Mouse (Mus musculus): Measurements from ENCODE around the gene Pld2. TPM values are rescaled to one million over a fixed set of nuclear protein-coding genes. Genes with fewer than 3 reads are reported as not detected.
A peak's percentile ranks its signal among the peaks of the same experiment; 100 is the strongest.

The Pld2 gene
- polyA plus RNA-seq, 1 experiment from 2014 or later, result 13.7 TPM

DNA sequence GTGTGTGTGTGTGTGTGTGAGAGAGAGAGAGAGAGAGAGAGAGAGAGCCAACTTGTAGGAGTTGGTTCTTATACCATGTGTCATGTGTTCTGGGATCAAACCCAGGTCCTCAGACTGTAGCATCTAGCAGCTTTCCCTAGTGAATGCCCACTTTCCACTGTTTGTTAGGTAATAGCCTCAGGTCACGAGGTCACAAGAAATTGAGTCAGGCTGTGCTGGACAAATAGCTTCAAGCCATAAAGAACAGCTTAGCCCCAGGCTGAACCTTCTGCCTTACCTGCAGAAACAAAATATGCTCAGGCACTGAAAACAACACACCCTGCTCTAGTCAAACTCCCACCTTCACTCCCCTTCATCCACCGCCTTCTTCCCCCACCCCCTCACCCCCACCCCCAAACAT is 28.6 kb upstream of the Pld2 start:
- Histone ChIP-seq H3K27ac (ENCODE audit: low read depth, low read length) (no peak overlapping the region), H3K4me2 (ENCODE audit: low read depth, low read length) (no peak overlapping the region), H3K27me3 (ENCODE audit: control insufficient read depth, insufficient read depth, low read length) (no peaks in the 10 kb centered on the region), H3K9me3 (ENCODE audit: control insufficient read depth, low read length) (no peaks in the 10 kb centered on the region), H3K36me3 (ENCODE audit: control insufficient read depth, insufficient read depth, low read length) (no peaks in the 10 kb centered on the region), H3K9ac (replicated peaks; ENCODE audit: low read depth, low read length) (no peak overlapping the region), H3K4me1 (ENCODE audit: control insufficient read depth, insufficient read depth, low read length) (no peaks in the 10 kb centered on the region), H3K4me3 (ENCODE audit: low read depth, low read length) (no peak overlapping the region)
- no peak for ATAC-seq (ENCODE audit: low read depth)
- 76% methylated on average over 2 of the region's 2 CpGs for WGBS

DNA sequence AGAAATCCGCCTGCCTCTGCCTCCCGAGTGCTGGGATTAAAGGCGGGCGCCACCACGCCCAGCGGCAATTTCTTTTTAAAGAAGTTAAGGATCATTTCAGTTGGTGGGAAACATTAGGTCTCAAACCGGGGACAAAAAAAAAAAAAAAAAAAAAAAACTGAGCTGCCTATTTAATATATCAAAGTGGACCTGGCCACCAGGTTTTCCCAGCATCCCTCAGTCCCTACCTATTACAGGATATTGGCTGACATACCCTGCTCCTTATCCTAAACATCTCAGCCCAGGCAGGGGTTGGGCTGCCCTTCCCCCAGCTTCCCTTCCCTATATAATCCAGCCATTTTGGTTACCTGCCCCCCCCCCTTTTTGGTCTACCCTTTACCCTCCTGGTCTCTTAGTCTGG is 28.0 kb upstream of the Pld2 start:
- WGBS, result 90% methylated on average over 7 of the region's 7 CpGs

DNA sequence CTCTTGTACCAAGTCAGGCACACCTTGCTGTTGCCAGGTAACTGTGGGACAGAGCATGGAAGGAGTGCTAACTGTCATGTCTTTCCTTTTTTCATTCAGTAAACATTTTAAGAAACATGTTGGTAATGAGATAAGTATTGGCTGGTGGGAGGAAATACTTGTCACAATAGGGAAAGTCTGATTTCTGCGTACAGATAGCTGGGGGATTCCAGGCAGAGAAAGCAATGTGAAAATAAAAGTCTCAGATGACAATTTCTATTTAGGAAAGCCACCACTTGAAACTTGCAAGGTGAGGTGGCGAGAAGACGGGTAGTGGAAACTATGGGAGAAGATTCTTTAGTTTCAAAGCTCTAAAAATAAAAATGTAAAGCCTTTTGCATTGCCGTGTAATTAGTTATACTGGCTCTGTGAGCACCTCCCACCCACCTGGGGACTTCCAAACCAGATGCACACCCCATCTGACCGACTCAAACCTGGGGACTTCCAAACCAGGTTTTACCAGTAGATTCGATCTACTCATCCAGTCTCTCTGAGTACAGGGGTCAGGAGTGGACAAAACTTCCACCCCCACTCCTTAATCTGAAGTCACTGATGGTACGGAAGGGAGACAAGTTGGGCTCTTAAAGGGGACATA is 27.0 kb upstream of the Pld2 start:
- no peaks in the 10 kb centered on the region for H3K36me3 ChIP-seq (ENCODE audit: control insufficient read depth, insufficient read depth, low read length)
- H3K27me3 ChIP-seq (ENCODE audit: control insufficient read depth, insufficient read depth, low read length), result no peaks in the 10 kb centered on the region
- H3K4me3 ChIP-seq (ENCODE audit: low read depth, low read length), result no peak overlapping the region
- no peak overlapping the region for H3K9ac ChIP-seq (replicated peaks; ENCODE audit: low read depth, low read length)
- no peaks in the 10 kb centered on the region for H3K4me1 ChIP-seq (ENCODE audit: control insufficient read depth, insufficient read depth, low read length)
- WGBS, result 85% methylated on average over 7 of the region's 7 CpGs
- no peak overlapping the region for H3K4me2 ChIP-seq (ENCODE audit: low read depth, low read length)
- no peak overlapping the region; the same call in 1 of the 2 replicates for H3K27ac ChIP-seq (ENCODE audit: low read depth, low read length)
- ATAC-seq (ENCODE audit: low read depth), result no peak
- no peaks in the 10 kb centered on the region for H3K9me3 ChIP-seq (ENCODE audit: control insufficient read depth, low read length)

More for the DNA sequence above, 28.0 kb upstream of the Pld2 start:
- no peaks in the 10 kb centered on the region for H3K36me3 ChIP-seq (ENCODE audit: control insufficient read depth, insufficient read depth, low read length)
- H3K27ac ChIP-seq (ENCODE audit: low read depth, low read length), result no peak overlapping the region
- H3K4me2 ChIP-seq (ENCODE audit: low read depth, low read length), result no peak overlapping the region
- no peak for ATAC-seq (ENCODE audit: low read depth)
- no peaks in the 10 kb centered on the region for H3K27me3 ChIP-seq (ENCODE audit: control insufficient read depth, insufficient read depth, low read length)
- H3K9ac ChIP-seq (replicated peaks; ENCODE audit: low read depth, low read length), result no peak overlapping the region
- H3K4me3 ChIP-seq (ENCODE audit: low read depth, low read length), result no peak overlapping the region
- no peaks in the 10 kb centered on the region for H3K9me3 ChIP-seq (ENCODE audit: control insufficient read depth, low read length)
- H3K4me1 ChIP-seq (ENCODE audit: control insufficient read depth, insufficient read depth, low read length), result no peaks in the 10 kb centered on the region

GRCm38 (mm10) chr11:70513520-70513919 is 26.3 kb upstream of the Pld2 start:
- ATAC-seq (ENCODE audit: low read depth), result no peak
- WGBS, result 42% methylated on average over 11 of the region's 11 CpGs

GRCm38 (mm10) chr11:70514288-70514687 is 25.6 kb upstream of the Pld2 start, which contains the start of gene Vmo1:
Gene Vmo1, minus strand, starts transcription at chr11:70514616.
- Histone ChIP-seq H3K4me1 (ENCODE audit: control insufficient read depth, insufficient read depth, low read length) (no peaks in the 10 kb centered on the region), H3K9ac (replicated peaks; ENCODE audit: low read depth, low read length) (no peak within 1 kb of the TSS), H3K4me3 (ENCODE audit: low read depth, low read length) (no peak within 1 kb of the TSS), H3K27me3 (ENCODE audit: control insufficient read depth, insufficient read depth, low read length) (no peaks in the 10 kb centered on the region), H3K9me3 (ENCODE audit: control insufficient read depth, low read length) (no peaks in the 10 kb centered on the region), H3K4me2 (ENCODE audit: low read depth, low read length) (no peak within 1 kb of the TSS), H3K36me3 (ENCODE audit: control insufficient read depth, insufficient read depth, low read length) (no peaks in the 10 kb centered on the region), H3K27ac (ENCODE audit: low read depth, low read length) (no peak within 1 kb of the TSS; the same call in 1 of the 2 replicates)
- 91% methylated on average over 7 of the region's 7 CpGs for WGBS
- ATAC-seq (ENCODE audit: low read depth), result no peak

More at GRCm38 (mm10) chr11:70513520-70513919, 26.3 kb upstream of the Pld2 start:
- no peak overlapping the region; the same call in 1 of the 2 replicates for H3K27ac ChIP-seq (ENCODE audit: low read depth, low read length)
- no peaks in the 10 kb centered on the region for H3K4me1 ChIP-seq (ENCODE audit: control insufficient read depth, insufficient read depth, low read length)
- H3K27me3 ChIP-seq (ENCODE audit: control insufficient read depth, insufficient read depth, low read length), result no peaks in the 10 kb centered on the region
- H3K4me3 ChIP-seq (ENCODE audit: low read depth, low read length), result no peak overlapping the region
- H3K36me3 ChIP-seq (ENCODE audit: control insufficient read depth, insufficient read depth, low read length), result no peaks in the 10 kb centered on the region
- H3K4me2 ChIP-seq (ENCODE audit: low read depth, low read length), result no peak overlapping the region
- H3K9me3 ChIP-seq (ENCODE audit: control insufficient read depth, low read length), result no peaks in the 10 kb centered on the region
- no peak overlapping the region for H3K9ac ChIP-seq (replicated peaks; ENCODE audit: low read depth, low read length)

- H3K4me2 ChIP-seq (ENCODE audit: low read depth, low read length), result no peak overlapping the region
- no peaks in the 10 kb centered on the region for H3K27me3 ChIP-seq (ENCODE audit: control insufficient read depth, insufficient read depth, low read length)
- no peak for ATAC-seq (ENCODE audit: low read depth)
- no peaks in the 10 kb centered on the region for H3K9me3 ChIP-seq (ENCODE audit: control insufficient read depth, low read length)
- no peak overlapping the region for H3K27ac ChIP-seq (ENCODE audit: low read depth, low read length)
- no peaks in the 10 kb centered on the region for H3K4me1 ChIP-seq (ENCODE audit: control insufficient read depth, insufficient read depth, low read length)
- H3K9ac ChIP-seq (replicated peaks; ENCODE audit: low read depth, low read length), result no peak overlapping the region
- no peak overlapping the region for H3K4me3 ChIP-seq (ENCODE audit: low read depth, low read length)
- no peaks in the 10 kb centered on the region for H3K36me3 ChIP-seq (ENCODE audit: control insufficient read depth, insufficient read depth, low read length)
- 24% methylated on average over 2 of the region's 2 CpGs for WGBS
Observed at GRCm38 (mm10) chr11:70516352-70516751, 23.5 kb upstream of the Pld2 start.

- H3K4me2 ChIP-seq (ENCODE audit: low read depth, low read length), result no peak overlapping the region
- no peaks in the 10 kb centered on the region for H3K36me3 ChIP-seq (ENCODE audit: control insufficient read depth, insufficient read depth, low read length)
- no peak for ATAC-seq (ENCODE audit: low read depth)
- H3K27me3 ChIP-seq (ENCODE audit: control insufficient read depth, insufficient read depth, low read length), result no peaks in the 10 kb centered on the region
- no peak overlapping the region for H3K9ac ChIP-seq (replicated peaks; ENCODE audit: low read depth, low read length)
- no peak overlapping the region for H3K4me3 ChIP-seq (ENCODE audit: low read depth, low read length)
- no peak overlapping the region for H3K27ac ChIP-seq (ENCODE audit: low read depth, low read length)
- WGBS, result 44% methylated on average over 1 of the region's 1 CpGs
- H3K9me3 ChIP-seq (ENCODE audit: control insufficient read depth, low read length), result no peaks in the 10 kb centered on the region
- H3K4me1 ChIP-seq (ENCODE audit: control insufficient read depth, insufficient read depth, low read length), result no peaks in the 10 kb centered on the region
Observed at GRCm38 (mm10) chr11:70518436-70518835, 21.4 kb upstream of the Pld2 start.

DNA sequence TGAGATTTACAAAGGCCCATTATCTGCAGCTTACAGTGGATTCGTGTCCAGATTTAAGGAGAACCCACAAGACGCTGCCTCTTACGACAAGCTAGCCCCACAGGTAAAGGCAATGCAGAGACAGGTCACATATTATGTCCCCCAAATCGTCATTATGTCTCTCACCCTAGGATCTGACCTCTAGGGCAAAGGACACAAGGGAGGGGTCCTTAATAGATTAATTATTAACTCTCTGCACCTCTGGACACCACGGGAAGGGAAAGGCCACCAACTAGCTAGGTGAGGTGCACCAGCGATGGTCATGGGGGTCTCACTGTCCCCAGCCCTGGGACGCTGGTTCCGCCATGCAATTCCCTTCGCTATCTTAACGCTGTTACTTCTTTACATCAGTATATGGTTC is 20.9 kb upstream of the Pld2 start, which contains the start of gene Gltpd2:
Gltpd2 (plus strand) TSS at position 274 of the 400 bp plus-strand sequence.
- Histone ChIP-seq H3K27me3 (ENCODE audit: control insufficient read depth, insufficient read depth, low read length) (no peaks in the 10 kb centered on the region), H3K27ac (ENCODE audit: low read depth, low read length) (no peak within 1 kb of the TSS), H3K9me3 (ENCODE audit: control insufficient read depth, low read length) (no peaks in the 10 kb centered on the region), H3K36me3 (ENCODE audit: control insufficient read depth, insufficient read depth, low read length) (no peaks in the 10 kb centered on the region), H3K9ac (replicated peaks; ENCODE audit: low read depth, low read length) (peak within 1 kb of the TSS; percentile 50), H3K4me1 (ENCODE audit: control insufficient read depth, insufficient read depth, low read length) (no peaks in the 10 kb centered on the region), H3K4me2 (ENCODE audit: low read depth, low read length) (peak within 1 kb of the TSS; percentile 40), H3K4me3 (ENCODE audit: low read depth, low read length) (peak within 1 kb of the TSS; percentile 17)
- 72% methylated on average over 10 of the region's 10 CpGs for WGBS
- no peak for ATAC-seq (ENCODE audit: low read depth)

DNA sequence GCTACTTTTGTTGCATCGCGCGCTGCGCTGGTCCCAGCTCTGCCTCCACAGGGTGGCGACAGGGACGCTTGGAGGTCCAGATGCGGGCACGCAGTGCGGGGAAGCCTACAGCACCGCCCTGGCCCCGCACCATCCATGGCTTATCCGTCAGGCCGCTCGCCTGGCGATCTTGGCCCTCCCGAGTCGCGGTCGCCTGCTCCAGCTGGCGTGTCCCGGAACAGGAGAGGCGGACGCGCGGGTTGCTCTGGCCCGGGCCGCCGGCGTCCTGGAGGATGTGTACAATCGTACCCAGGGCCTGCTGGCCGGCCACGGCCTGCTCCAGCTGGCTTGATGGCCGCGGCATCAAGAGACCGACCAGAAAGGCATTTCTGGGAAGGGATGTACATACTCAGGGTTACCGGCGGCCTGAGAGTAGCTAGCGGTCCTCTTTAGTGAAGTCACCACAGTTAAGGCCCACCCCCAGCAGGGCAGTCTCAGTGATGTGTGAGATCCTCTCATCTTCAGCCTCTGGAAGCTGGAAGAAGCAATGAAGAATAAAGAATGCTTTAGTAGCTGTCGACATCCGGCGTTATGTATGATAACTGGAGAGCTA is 19.6 kb upstream of the Pld2 start:
- H3K4me3 ChIP-seq (ENCODE audit: low read depth, low read length), result peak overlapping the region; percentile 17
- H3K4me2 ChIP-seq (ENCODE audit: low read depth, low read length), result peak overlapping the region; percentile 40
- H3K9me3 ChIP-seq (ENCODE audit: control insufficient read depth, low read length), result no peaks in the 10 kb centered on the region
- H3K27me3 ChIP-seq (ENCODE audit: control insufficient read depth, insufficient read depth, low read length), result no peaks in the 10 kb centered on the region
- H3K9ac ChIP-seq (replicated peaks; ENCODE audit: low read depth, low read length), result peak overlapping the region; percentile 50
- 0 out of 2 replicates have a peak overlapping the region, but pooled peaks have one; percentile 16 for H3K27ac ChIP-seq (ENCODE audit: low read depth, low read length)
- peak; percentile 60; the same call in 1 of the 2 replicates for ATAC-seq (ENCODE audit: low read depth)
- H3K36me3 ChIP-seq (ENCODE audit: control insufficient read depth, insufficient read depth, low read length), result no peaks in the 10 kb centered on the region
- H3K4me1 ChIP-seq (ENCODE audit: control insufficient read depth, insufficient read depth, low read length), result no peaks in the 10 kb centered on the region
- WGBS, result 14% methylated on average over 41 of the region's 41 CpGs
